Mouse (Mus musculus) midbrain, embryonic 14.5 days (tissue): ENCODE data around the gene Cyp4f37. TPM values are rescaled to one million over a fixed set of nuclear protein-coding genes. Genes with fewer than 3 reads are reported as not detected.
"Not testable (repeated sequence)": the region's sequence is repeated elsewhere in the genome, so short reads cannot be mapped to it uniquely, and the experiment has no call there.

Experiments
- ATAC-seq: fragments of 200-750 bp; cut with Nextera tagmentation; 2 replicates; pipeline ENCODE4 v1.8.0; 2017; ENCODE audit warnings: moderate number of reproducible peaks, moderate library complexity; ENCODE audit not compliant: low FRiP score, low TSS enrichment
- DNase-seq: peaks from one replicate; pipeline ENCODE4 v3.0.0-alpha.2; 2015
- H3K27ac ChIP-seq: fragments of 300-500 bp; sonication (generic); replicated peaks from 2 replicates; pipeline ENCODE4 v1.5.1; 2014; ENCODE audit warnings: mild to moderate bottlenecking, low read depth, low read length, moderate library complexity
- H3K27me3 ChIP-seq: fragments of 300-500 bp; sonication (generic); 2 replicates; pipeline ENCODE4 v1.6.1; 2014; ENCODE audit warnings: low read length, control low read depth, mixed read lengths; ENCODE audit not compliant: control insufficient read depth, insufficient read depth
- H3K36me3 ChIP-seq: fragments of 300-500 bp; sonication (generic); 2 replicates; pipeline ENCODE4 v1.6.1; 2014; ENCODE audit warnings: low read length, control low read depth; ENCODE audit not compliant: control insufficient read depth, insufficient read depth
- H3K4me1 ChIP-seq: fragments of 300-500 bp; sonication (generic); 2 replicates; pipeline ENCODE4 v1.6.1; 2014; ENCODE audit warnings: mild to moderate bottlenecking, antibody characterized with exemption, low read length, control low read depth; ENCODE audit not compliant: control insufficient read depth, insufficient read depth
- H3K4me2 ChIP-seq: fragments of 300-500 bp; sonication (generic); 2 replicates; pipeline ENCODE4 v1.6.1; 2014; ENCODE audit warnings: mild to moderate bottlenecking, low read length, moderate library complexity
- H3K4me3 ChIP-seq: fragments of 300-500 bp; sonication (generic); replicated peaks from 2 replicates; pipeline ENCODE4 v1.5.1; 2014; ENCODE audit warnings: low read depth, low read length
- H3K9ac ChIP-seq: fragments of 300-500 bp; sonication (generic); replicated peaks from 2 replicates; pipeline ENCODE4 v1.6.1; 2014; ENCODE audit warnings: mild to moderate bottlenecking, low read length, moderate library complexity
- H3K9me3 ChIP-seq: fragments of 300-500 bp; sonication (generic); 2 replicates; pipeline ENCODE4 v1.6.1; 2016; ENCODE audit warnings: low read length, control low read depth, mixed read lengths; ENCODE audit not compliant: control insufficient read depth
- WGBS: fragments of 180-500 bp; shearing (Covaris S2); extraction: QIAGEN DNeasy Blood & Tissue Kit; methylation state at CpG from one replicate; pipeline ENCODE4 v1.1.7; 2014; 5-methylcytosine and 5-hydroxymethylcytosine counted together
- polyA plus RNA-seq: library from polyadenylated mRNA; unstranded; fragments of >200 nt; fragmentation: Nextera tagmentation; extraction: Ambion mirVana; gene quantifications from 2 replicates; pipeline ENCODE4 v1.2.1, GENCODE M21; 2014

Cyp4f37 gene
- polyA plus RNA-seq, 1 experiment from 2014 or later, result 0.47 TPM

DNA sequence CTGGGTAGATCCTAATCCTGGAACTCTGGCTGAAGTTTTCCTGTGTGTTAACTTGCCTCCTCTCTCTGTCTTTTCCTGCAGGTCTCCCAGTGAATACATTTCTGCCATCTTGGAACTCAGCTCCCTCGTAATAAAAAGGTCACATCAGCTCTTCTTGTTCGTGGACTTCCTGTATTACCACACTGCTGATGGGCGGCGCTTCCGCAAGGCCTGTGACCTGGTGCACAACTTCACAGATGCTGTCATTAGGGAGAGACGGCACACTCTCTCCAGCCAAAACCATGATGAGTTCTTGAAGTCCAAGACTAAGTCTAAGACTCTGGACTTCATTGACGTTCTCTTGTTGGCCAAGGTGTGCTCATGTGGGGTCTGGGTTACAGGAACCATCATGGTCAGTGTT is 8.6 kb downstream of the Cyp4f37 start:
- not testable (repeated sequence) for H3K9ac ChIP-seq, H3K36me3 ChIP-seq, H3K4me3 ChIP-seq, DNase-seq, H3K9me3 ChIP-seq, H3K4me2 ChIP-seq, H3K4me1 ChIP-seq, ATAC-seq, H3K27ac ChIP-seq, H3K27me3 ChIP-seq
- 87% methylated on average over 7 of the region's 7 CpGs for WGBS

GRCm38 (mm10) chr17:32631936-32632335 is 10.8 kb downstream of the Cyp4f37 start:
- Histone ChIP-seq H3K27me3 (no peaks in the 10 kb centered on the region), H3K27ac (no peak overlapping the region), H3K4me1 (no peaks in the 10 kb centered on the region), H3K9ac (no peak overlapping the region), H3K36me3 (no peaks in the 10 kb centered on the region), H3K4me3 (no peak overlapping the region), H3K9me3 (no peaks in the 10 kb centered on the region), H3K4me2 (no peak overlapping the region)
- WGBS, result 84% methylated on average over 3 of the region's 3 CpGs
- DNase-seq (no peak), ATAC-seq (no peak)

- H3K9me3 ChIP-seq, H3K27ac ChIP-seq, H3K27me3 ChIP-seq, DNase-seq, H3K36me3 ChIP-seq, H3K4me1 ChIP-seq: not testable (repeated sequence)
- peak overlapping the region; percentile 49 for H3K9ac ChIP-seq
- peak overlapping the region; percentile 37 for H3K4me3 ChIP-seq
- 85% methylated on average over 9 of the region's 9 CpGs for WGBS
- ATAC-seq, result 0 out of 2 replicates have a peak, but pooled peaks have one; percentile 11
- H3K4me2 ChIP-seq, result peak overlapping the region; percentile 57
These were observed 13.3 kb downstream of the Cyp4f37 start for GRCm38 (mm10) chr17:32634242-32634971.

- H3K9me3 ChIP-seq, result no peaks in the 10 kb centered on the region
- H3K27me3 ChIP-seq, result no peaks in the 10 kb centered on the region
- H3K4me1 ChIP-seq, result no peaks in the 10 kb centered on the region
- H3K36me3 ChIP-seq, result no peaks in the 10 kb centered on the region
- no peak overlapping the region for H3K27ac ChIP-seq
- WGBS, result 2% methylated on average over 17 of the region's 17 CpGs
- peak overlapping the region; percentile 37 for H3K4me3 ChIP-seq
- H3K9ac ChIP-seq, result peak overlapping the region; percentile 49
- DNase-seq (peak; percentile 94), ATAC-seq (peak; percentile 80)
- peak overlapping the region; percentile 57 for H3K4me2 ChIP-seq
These were observed 13.8 kb downstream of the Cyp4f37 start for GRCm38 (mm10) chr17:32634972-32635314.

GRCm38 (mm10) chr17:32636341-32636740 is 15.2 kb downstream of the Cyp4f37 start:
- ATAC-seq (no peak), DNase-seq (no peak)
- H3K4me1 ChIP-seq, result no peaks in the 10 kb centered on the region
- 63% methylated on average over 3 of the region's 3 CpGs for WGBS
- H3K4me3 ChIP-seq, result no peak overlapping the region
- H3K9me3 ChIP-seq, result no peaks in the 10 kb centered on the region
- H3K27me3 ChIP-seq, result no peaks in the 10 kb centered on the region
- no peak overlapping the region for H3K4me2 ChIP-seq
- H3K27ac ChIP-seq, result no peak overlapping the region
- H3K36me3 ChIP-seq, result no peaks in the 10 kb centered on the region
- no peak overlapping the region for H3K9ac ChIP-seq

DNA sequence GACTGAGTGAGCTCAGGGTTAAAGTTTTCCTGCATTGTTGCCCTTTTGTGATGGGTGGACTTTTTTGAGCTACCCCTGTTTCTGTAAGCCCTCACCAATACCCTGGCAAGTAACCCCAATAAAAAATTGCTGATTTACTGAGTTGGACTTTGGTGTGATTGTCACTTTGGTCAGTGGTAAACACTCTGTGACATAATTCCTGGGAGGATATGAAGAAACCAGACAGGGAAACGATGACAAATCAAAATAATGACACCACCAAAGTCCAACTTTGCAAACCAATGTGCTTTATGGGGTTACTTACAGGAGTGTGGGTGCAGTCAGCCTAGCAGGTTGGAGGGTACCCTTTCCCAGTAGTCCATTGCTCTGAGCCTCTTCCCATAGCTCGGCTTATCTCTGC is 16.0 kb downstream of the Cyp4f37 start:
- no peak for ATAC-seq
- H3K9ac ChIP-seq, result no peak overlapping the region
- H3K4me3 ChIP-seq, result no peak overlapping the region
- H3K27me3 ChIP-seq, result no peaks in the 10 kb centered on the region
- WGBS, result 81% methylated on average over 2 of the region's 2 CpGs
- DNase-seq, result no peak
- no peak overlapping the region for H3K4me2 ChIP-seq
- H3K9me3 ChIP-seq, result no peaks in the 10 kb centered on the region
- H3K36me3 ChIP-seq, result no peaks in the 10 kb centered on the region
- H3K4me1 ChIP-seq, result no peaks in the 10 kb centered on the region
- H3K27ac ChIP-seq, result no peak overlapping the region

DNA sequence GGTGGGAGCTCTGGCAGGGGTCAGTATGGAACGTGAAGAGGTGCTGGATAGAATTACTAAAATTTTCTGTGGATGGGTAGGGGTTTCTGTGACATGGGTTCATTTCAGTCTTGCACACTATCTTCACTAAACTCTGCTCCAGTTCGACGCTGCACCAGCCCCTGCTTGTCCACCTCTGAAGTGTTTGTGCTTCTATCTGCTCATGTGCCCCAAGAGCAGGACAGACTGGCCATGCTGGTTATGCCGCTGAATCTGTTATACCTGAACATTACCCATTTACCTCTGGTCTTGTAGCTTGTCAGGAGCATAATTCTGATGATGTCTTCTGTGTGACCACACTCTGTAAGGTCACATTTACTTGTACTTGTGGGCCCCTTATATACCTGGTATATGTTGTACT is 25.5 kb downstream of the Cyp4f37 start:
- no peak for ATAC-seq
- 86% methylated on average over 4 of the region's 4 CpGs for WGBS
- Histone ChIP-seq H3K4me1 (no peaks in the 10 kb centered on the region), H3K4me2 (no peak overlapping the region), H3K9me3 (no peaks in the 10 kb centered on the region), H3K27ac (no peak overlapping the region), H3K27me3 (no peaks in the 10 kb centered on the region), H3K36me3 (no peaks in the 10 kb centered on the region), H3K4me3 (no peak overlapping the region), H3K9ac (no peak overlapping the region)
- no peak for DNase-seq

GRCm38 (mm10) chr17:32653860-32654259 is 32.8 kb downstream of the Cyp4f37 start:
- Histone ChIP-seq H3K4me2 (no peak overlapping the region), H3K4me1 (no peaks in the 10 kb centered on the region), H3K9me3 (no peaks in the 10 kb centered on the region), H3K4me3 (no peak overlapping the region), H3K27me3 (no peaks in the 10 kb centered on the region), H3K9ac (no peak overlapping the region), H3K27ac (no peak overlapping the region), H3K36me3 (no peaks in the 10 kb centered on the region)
- WGBS, result 93% methylated on average over 4 of the region's 4 CpGs
- no peak for DNase-seq
- no peak for ATAC-seq

DNA sequence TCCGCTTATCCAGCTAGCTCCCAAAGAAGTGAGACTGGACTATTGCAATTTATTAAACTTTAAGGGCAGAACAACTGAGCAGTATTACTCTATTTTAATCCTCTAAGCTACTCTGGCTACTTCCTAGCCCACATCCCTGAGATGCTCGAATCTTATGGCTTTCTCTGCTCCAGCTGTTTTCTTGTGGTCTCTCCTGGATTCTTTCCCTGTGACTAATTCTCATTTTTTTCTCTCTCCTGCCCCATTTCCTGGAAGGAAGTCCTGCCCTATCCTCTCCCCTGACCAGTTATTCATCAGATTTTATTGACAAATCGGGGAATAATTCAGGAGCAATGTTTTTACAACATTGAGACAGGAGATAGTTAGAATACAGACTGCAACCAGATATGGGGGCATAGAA is 35.9 kb downstream of the Cyp4f37 start:
- 82% methylated on average over 3 of the region's 3 CpGs for WGBS

More for the DNA sequence above, 35.9 kb downstream of the Cyp4f37 start:
- H3K4me1 ChIP-seq, result no peaks in the 10 kb centered on the region
- H3K4me3 ChIP-seq, result no peak overlapping the region
- no peaks in the 10 kb centered on the region for H3K27me3 ChIP-seq
- no peaks in the 10 kb centered on the region for H3K9me3 ChIP-seq
- H3K27ac ChIP-seq, result no peak overlapping the region
- H3K36me3 ChIP-seq, result no peaks in the 10 kb centered on the region
- ATAC-seq, result no peak
- no peak overlapping the region for H3K4me2 ChIP-seq
- DNase-seq, result no peak
- H3K9ac ChIP-seq, result no peak overlapping the region
